Mouse (Mus musculus) forebrain, postnatal 0 days (tissue): ENCODE data around the gene Crlf1. TPM values are rescaled to one million over a fixed set of nuclear protein-coding genes. Genes with fewer than 3 reads are reported as not detected.

ENCODE experiments used
- ATAC-seq: fragments of 200-750 bp; cut with Nextera tagmentation; 2 replicates; pipeline ENCODE4 v1.8.0; 2017; ENCODE audit warnings: mild to moderate bottlenecking, moderate library complexity
- DNase-seq: peaks from one replicate; pipeline ENCODE4 v3.0.0-alpha.2; 2015
- H3K27ac ChIP-seq: fragments of 300-500 bp; sonication (generic); 2 replicates; pipeline ENCODE4 v1.5.1; 2014; ENCODE audit warnings: low read depth, mild to moderate bottlenecking, antibody characterized with exemption, low read length, moderate library complexity, mixed read lengths
- H3K27me3 ChIP-seq: fragments of 300-500 bp; sonication (generic); 2 replicates; pipeline ENCODE4 v1.6.1; 2014; ENCODE audit warnings: mild to moderate bottlenecking, low read length, mixed read lengths; ENCODE audit not compliant: insufficient read depth
- H3K36me3 ChIP-seq: fragments of 300-500 bp; sonication (generic); 2 replicates; pipeline ENCODE4 v1.6.1; 2014; ENCODE audit warnings: mild to moderate bottlenecking, moderate library complexity; ENCODE audit not compliant: insufficient read depth
- H3K4me1 ChIP-seq: fragments of 300-500 bp; sonication (generic); 2 replicates; pipeline ENCODE4 v1.6.1; 2014; ENCODE audit warnings: antibody characterized with exemption; ENCODE audit not compliant: insufficient read depth
- H3K4me2 ChIP-seq: fragments of 300-500 bp; sonication (generic); 2 replicates; pipeline ENCODE4 v1.6.1; 2014; ENCODE audit warnings: low read depth, mild to moderate bottlenecking, moderate library complexity
- H3K4me3 ChIP-seq: fragments of 300-500 bp; sonication (generic); 2 replicates; pipeline ENCODE4 v1.5.1; 2014; ENCODE audit warnings: low read depth, low read length, mixed read lengths
- H3K9ac ChIP-seq: fragments of 300-500 bp; sonication (generic); 2 replicates; pipeline ENCODE4 v1.6.1; 2014; ENCODE audit warnings: mild to moderate bottlenecking
- H3K9me3 ChIP-seq: fragments of 300-500 bp; sonication (generic); 2 replicates; pipeline ENCODE4 v1.6.1; 2016; ENCODE audit warnings: low read length
- CTCF ChIP-seq: sonication (generic); IDR thresholded peaks from 2 replicates; pipeline ENCODE4 v1.5.1; 2016; ENCODE audit warnings: antibody characterized with exemption, control low read depth, low read depth
- WGBS: fragments of 180-500 bp; shearing (Covaris S2); extraction: QIAGEN DNeasy Blood & Tissue Kit; methylation state at CpG from one replicate; pipeline ENCODE4 v1.1.7; 2014; 5-methylcytosine and 5-hydroxymethylcytosine counted together
- polyA plus RNA-seq: library from polyadenylated mRNA; unstranded; fragments of >200 nt; fragmentation: Nextera tagmentation; extraction: Ambion mirVana; gene quantifications from 2 replicates; pipeline ENCODE4 v1.2.1, GENCODE M21; 2015
- total RNA-seq: library from RNA; depleted of rRNA; stranded (reverse); fragments of >200 nt; gene quantifications from 2 replicates; pipeline ENCODE4 v1.2.3, GENCODE M21; 2014

The Crlf1 gene
- total and polyA plus RNA-seq, 2 experiments from 2014 or later = 6.5 to 24.6 TPM

- 91% methylated on average over 8 of the region's 8 CpGs for WGBS
- Histone ChIP-seq H3K4me1 (no peaks in the 10 kb centered on the region), H3K4me3 (no peak overlapping the region), H3K27me3 (no peaks in the 10 kb centered on the region), H3K4me2 (no peak overlapping the region), H3K36me3 (no peaks in the 10 kb centered on the region), H3K9me3 (no peaks in the 10 kb centered on the region), H3K9ac (no peak overlapping the region), H3K27ac (no peak overlapping the region)
- no peak for TF ChIP-seq CTCF
- ATAC-seq (no peak), DNase-seq (no peak)
Observed at GRCm38 (mm10) chr8:70462516-70462813, 30.5 kb upstream of the Crlf1 start.

- TF ChIP-seq CTCF = no peak
- H3K9ac ChIP-seq = no peak overlapping the region
Observed at GRCm38 (mm10) chr8:70463306-70463705, 29.7 kb upstream of the Crlf1 start.

GRCm38 (mm10) chr8:70464162-70464561 is 28.8 kb upstream of the Crlf1 start:
- no peaks in the 10 kb centered on the region for H3K27me3 ChIP-seq
- no peak for ATAC-seq
- no peak overlapping the region for H3K4me2 ChIP-seq
- no peak overlapping the region for H3K27ac ChIP-seq
- no peak for DNase-seq
- H3K9me3 ChIP-seq = no peaks in the 10 kb centered on the region
- no peak for TF ChIP-seq CTCF
- no peaks in the 10 kb centered on the region for H3K36me3 ChIP-seq
- H3K4me1 ChIP-seq = no peaks in the 10 kb centered on the region
- H3K9ac ChIP-seq = no peak overlapping the region
- H3K4me3 ChIP-seq = no peak overlapping the region
- 86% methylated on average over 6 of the region's 6 CpGs for WGBS

More at GRCm38 (mm10) chr8:70463306-70463705, 29.7 kb upstream of the Crlf1 start:
- Histone ChIP-seq H3K36me3 (no peaks in the 10 kb centered on the region), H3K4me2 (no peak overlapping the region), H3K4me1 (no peaks in the 10 kb centered on the region), H3K27me3 (no peaks in the 10 kb centered on the region), H3K9me3 (no peaks in the 10 kb centered on the region), H3K4me3 (no peak overlapping the region), H3K27ac (no peak overlapping the region)
- ATAC-seq (peak; percentile 53), DNase-seq (peak; percentile 21)
- 47% methylated on average over 4 of the region's 4 CpGs for WGBS

- H3K27me3 ChIP-seq = no peaks in the 10 kb centered on the region
- ATAC-seq (no peak), DNase-seq (no peak)
- no peak overlapping the region for H3K4me3 ChIP-seq
- TF ChIP-seq CTCF = no peak
- no peaks in the 10 kb centered on the region for H3K9me3 ChIP-seq
- no peak overlapping the region for H3K9ac ChIP-seq
- WGBS = 96% methylated on average over 4 of the region's 4 CpGs
- no peaks in the 10 kb centered on the region for H3K36me3 ChIP-seq
- H3K4me1 ChIP-seq = no peaks in the 10 kb centered on the region
- no peak overlapping the region for H3K4me2 ChIP-seq
- no peak overlapping the region for H3K27ac ChIP-seq
Observed at GRCm38 (mm10) chr8:70465701-70466100, 27.3 kb upstream of the Crlf1 start.

- Histone ChIP-seq H3K27ac (no peak overlapping the region), H3K4me3 (no peak overlapping the region), H3K9ac (no peak overlapping the region), H3K27me3 (no peaks in the 10 kb centered on the region), H3K4me2 (no peak overlapping the region), H3K9me3 (no peaks in the 10 kb centered on the region), H3K36me3 (no peaks in the 10 kb centered on the region), H3K4me1 (no peaks in the 10 kb centered on the region)
- DNase-seq = no peak
- no peak for ATAC-seq
- no peak for TF ChIP-seq CTCF
- WGBS = 86% methylated on average over 4 of the region's 4 CpGs
Observed at GRCm38 (mm10) chr8:70466305-70466704, 26.7 kb upstream of the Crlf1 start.

GRCm38 (mm10) chr8:70466771-70467170 is 26.2 kb upstream of the Crlf1 start:
- Histone ChIP-seq H3K27ac (no peak overlapping the region), H3K36me3 (no peaks in the 10 kb centered on the region), H3K9me3 (no peaks in the 10 kb centered on the region), H3K4me3 (no peak overlapping the region), H3K27me3 (no peaks in the 10 kb centered on the region), H3K4me2 (no peak overlapping the region), H3K4me1 (no peaks in the 10 kb centered on the region), H3K9ac (no peak overlapping the region)
- DNase-seq (no peak), ATAC-seq (no peak)
- WGBS = 79% methylated on average over 11 of the region's 11 CpGs
- no peak for TF ChIP-seq CTCF

GRCm38 (mm10) chr8:70467229-70467725 is 25.7 kb upstream of the Crlf1 start:
- no peak for ATAC-seq
- H3K27ac ChIP-seq = no peak overlapping the region
- H3K4me1 ChIP-seq = no peaks in the 10 kb centered on the region
- H3K27me3 ChIP-seq = no peaks in the 10 kb centered on the region
- no peak for TF ChIP-seq CTCF
- no peak for DNase-seq
- H3K4me2 ChIP-seq = no peak overlapping the region
- no peaks in the 10 kb centered on the region for H3K9me3 ChIP-seq
- H3K4me3 ChIP-seq = no peak overlapping the region
- H3K9ac ChIP-seq = no peak overlapping the region
- H3K36me3 ChIP-seq = no peaks in the 10 kb centered on the region
- 87% methylated on average over 5 of the region's 5 CpGs for WGBS

GRCm38 (mm10) chr8:70467907-70468306 is 25.1 kb upstream of the Crlf1 start:
- H3K27ac ChIP-seq = no peak overlapping the region
- no peaks in the 10 kb centered on the region for H3K27me3 ChIP-seq
- WGBS = 62% methylated on average over 1 of the region's 1 CpGs
- H3K9me3 ChIP-seq = no peaks in the 10 kb centered on the region
- no peak overlapping the region for H3K9ac ChIP-seq
- ATAC-seq (no peak), DNase-seq (no peak)
- H3K4me1 ChIP-seq = no peaks in the 10 kb centered on the region
- no peak overlapping the region for H3K4me3 ChIP-seq
- no peaks in the 10 kb centered on the region for H3K36me3 ChIP-seq
- no peak for TF ChIP-seq CTCF
- H3K4me2 ChIP-seq = no peak overlapping the region
